Mouse (Mus musculus) frontal cortex, adult (tissue): ENCODE results near the gene Frem3.

Experiments used
- ATAC-seq: cut with Nextera tagmentation; 2 replicates; pipeline ENCODE4 v1.9.2; 2017; ENCODE audit warnings: mild to moderate bottlenecking, moderate library complexity, mixed read lengths; ENCODE audit not compliant: low TSS enrichment

Gene Frem3

DNA sequence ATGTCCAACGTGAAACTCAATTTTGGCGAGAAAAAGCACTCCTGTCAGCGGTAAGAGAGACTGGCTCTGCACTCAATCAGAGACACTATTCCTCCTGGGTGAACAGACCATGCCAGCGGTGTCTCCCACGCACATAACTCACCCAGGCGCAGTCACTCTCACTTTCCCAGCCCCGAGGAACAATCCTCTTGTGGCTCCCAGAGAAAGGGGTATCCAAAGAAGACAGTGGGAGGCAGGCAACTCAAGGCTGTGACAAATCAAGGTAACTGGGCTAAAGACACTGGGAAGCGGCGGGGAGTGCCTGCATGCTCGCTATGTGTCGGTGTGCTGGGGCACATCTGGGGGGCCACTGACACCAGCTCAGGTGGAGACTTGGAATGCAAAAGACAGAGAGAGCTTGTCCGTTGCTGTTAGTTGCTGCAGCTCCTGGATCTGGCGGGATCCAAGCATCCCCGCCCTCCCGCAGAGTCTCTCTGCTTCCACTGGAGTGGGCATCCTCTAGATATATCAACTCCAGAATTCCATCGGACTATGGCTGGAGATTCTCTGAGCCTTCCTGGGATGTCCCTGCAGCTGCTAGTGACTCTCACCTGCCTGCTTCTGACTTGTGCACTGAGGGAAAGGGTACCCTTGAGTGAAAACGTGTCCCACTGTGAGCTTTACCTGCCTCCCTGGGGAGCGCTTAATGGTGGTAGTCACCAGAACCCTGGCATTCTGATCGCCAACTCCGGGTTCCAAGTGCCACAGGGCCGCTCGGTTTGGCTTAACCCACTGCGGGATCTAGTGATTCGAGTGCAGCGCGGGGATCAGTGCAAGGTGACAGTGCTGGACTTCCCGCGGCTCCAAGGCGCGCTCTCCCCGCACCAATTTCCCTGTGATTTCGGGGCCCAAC is at the start of gene Frem3:
Frem3 (plus strand) TSS at position 532 of the 892 bp plus-strand sequence.
- no peak for ATAC-seq

DNA sequence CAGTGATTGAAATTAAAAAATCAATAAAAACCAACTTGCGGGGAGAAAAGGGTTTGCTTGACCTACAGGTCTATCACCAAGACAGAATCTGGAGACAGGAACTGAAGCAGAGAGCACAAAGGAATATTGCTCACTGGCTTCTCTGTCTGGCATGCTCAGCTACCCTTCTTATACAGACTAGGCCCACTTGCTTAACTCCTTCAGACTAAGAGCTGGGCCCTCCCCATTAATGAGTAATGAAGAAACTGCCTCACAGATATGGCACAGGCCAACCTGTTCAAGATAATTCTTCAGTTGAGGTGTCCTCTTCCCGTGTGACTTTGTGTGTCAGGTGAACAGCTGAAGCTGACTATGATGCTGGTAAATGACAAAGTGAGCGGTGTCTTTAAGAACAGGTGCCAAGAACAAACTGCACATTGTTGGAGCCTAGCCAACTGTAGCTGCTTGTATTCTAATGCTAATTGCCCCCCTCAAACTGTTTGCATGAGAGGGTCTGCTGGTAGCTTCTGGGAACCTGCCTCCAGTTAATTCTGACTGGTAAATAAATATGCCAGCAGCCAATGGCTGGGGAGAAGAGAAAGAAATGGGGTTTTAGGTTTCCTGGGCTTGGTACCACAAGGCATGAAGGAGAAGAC is 46.6 kb upstream of the Frem3 start:
- no peak for ATAC-seq

- no peak for ATAC-seq
Measured at GRCm38 (mm10) chr8:80567471-80567870, 43.4 kb upstream of the Frem3 start.

DNA sequence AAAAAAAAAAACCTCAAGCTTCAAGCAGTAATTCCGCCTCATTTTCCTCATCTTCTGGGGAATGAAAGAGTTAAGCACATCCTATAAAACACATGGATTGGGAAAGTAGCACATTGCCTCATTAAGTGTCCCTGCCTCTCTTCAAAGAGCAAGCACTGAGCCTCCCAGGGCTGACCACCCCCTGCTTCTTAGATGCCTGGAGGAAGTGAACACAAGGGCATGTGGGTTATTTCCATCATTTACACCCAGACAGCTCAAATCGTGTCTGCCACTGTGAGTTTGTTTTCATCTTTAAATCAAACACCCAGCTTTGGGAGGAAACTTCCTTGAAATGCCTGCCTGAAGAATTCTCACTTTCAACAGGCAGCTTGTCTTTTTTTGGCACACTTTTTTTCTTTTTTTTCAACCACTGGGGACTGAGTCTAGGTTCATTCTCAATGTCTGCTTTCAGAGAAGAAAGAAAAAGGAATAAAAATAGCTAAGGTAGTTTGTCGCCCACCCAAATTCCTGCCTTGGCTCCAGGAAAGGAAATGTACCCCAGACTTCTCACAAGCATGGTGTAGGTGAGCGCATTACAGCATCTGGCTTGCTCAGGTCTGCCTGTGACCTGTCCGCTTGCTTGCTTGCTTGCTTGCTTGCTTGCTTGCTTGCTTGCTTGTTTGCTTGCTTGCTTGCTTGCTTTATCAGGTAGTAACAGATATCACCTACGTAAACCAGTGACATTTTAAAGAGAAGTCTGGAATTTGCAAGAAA is 42.5 kb upstream of the Frem3 start:
- no peak; the same call in 1 of the 2 replicates for ATAC-seq

DNA sequence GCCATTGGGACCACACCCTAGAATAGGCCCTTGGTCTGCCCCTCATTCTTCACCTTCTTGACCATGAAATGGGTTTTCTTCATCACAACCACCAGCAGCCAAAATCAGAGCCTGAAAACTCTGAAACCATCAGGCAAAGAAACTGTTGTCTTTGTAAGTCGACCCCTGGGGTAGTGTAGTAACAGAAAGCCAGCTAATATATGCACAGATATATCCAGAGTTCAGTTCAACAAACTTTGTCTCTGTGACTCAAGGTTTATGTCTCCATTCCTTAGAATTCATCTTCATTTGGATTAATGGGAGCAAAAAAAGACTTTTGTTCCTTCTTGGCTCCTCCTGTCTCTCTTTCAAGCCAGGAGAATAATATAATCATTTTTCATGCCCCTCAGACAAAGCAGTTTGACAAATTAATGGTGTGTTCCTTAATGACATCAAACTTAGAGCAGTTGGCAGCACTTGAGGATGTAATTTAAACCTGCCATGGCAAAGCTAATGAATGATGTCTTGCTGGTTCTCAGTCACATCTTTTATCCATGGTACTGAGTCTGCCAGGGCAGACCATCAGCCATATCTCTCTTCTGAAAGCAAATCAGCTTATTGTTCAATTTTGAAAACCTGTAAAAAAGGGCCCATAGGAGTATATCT is 38.3 kb upstream of the Frem3 start:
- ATAC-seq, result no peak

DNA sequence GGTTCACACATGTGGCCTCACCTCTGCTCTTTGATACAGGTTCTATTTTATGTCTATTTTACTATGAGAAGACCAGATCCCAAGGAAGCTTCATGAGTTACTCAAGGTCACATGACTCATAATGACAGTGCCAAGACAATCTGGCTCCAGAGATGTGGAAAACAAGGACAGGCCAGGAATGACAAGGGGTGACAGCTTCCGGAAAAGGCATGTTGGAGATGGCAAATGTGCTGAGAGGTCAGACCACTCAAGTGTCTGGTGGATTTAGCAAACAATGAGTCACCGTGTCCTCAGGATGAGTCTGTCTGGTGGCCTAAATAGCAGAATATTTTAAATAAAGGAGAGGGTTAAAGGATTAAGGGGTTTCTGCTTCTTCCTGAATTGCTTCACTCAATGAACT is 33.8 kb upstream of the Frem3 start:
- ATAC-seq, result no peak

DNA sequence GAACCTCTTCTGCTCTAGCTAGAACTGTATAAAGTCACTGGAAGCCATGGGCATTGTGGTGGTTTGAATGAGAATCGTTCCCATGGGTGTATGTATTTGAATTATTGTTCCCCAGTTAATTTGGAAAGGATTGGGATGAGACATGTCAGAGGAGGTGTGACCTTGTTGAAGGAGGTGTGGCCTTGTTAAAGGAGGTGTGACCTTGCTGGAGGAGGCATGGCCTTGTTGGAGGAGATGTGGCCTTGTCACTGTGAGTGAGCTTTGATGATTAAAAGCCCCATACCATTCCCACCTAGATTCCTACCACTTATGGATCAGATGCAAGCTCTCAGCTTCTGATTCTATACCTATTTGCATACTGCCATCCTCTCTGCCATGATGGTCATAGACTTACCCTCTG is 31.8 kb upstream of the Frem3 start:
- ATAC-seq, result no peak

GRCm38 (mm10) chr8:80592626-80593025 is 18.3 kb upstream of the Frem3 start:
- ATAC-seq, result no peak

GRCm38 (mm10) chr8:80600600-80601170 is 10.2 kb upstream of the Frem3 start:
- no peak for ATAC-seq

DNA sequence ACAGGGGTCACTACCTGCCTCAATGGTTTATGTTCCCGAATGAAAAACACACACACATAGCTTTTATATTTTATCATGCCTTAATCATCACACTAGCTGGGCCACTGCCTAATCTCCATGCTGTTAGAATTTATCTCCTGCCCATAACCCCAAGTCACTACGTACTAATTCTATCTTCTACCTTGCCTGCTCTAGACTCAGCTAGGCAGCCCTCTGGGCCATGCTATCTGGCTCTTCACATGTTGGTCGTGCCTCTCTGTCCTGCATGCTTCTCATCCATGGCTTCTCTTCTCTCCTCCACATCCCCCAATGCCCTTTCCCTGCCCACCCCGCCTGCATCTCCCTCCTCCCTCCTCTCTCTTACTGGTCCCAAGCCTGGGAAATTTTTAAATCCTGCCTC is 9.0 kb upstream of the Frem3 start:
- no peak for ATAC-seq

DNA sequence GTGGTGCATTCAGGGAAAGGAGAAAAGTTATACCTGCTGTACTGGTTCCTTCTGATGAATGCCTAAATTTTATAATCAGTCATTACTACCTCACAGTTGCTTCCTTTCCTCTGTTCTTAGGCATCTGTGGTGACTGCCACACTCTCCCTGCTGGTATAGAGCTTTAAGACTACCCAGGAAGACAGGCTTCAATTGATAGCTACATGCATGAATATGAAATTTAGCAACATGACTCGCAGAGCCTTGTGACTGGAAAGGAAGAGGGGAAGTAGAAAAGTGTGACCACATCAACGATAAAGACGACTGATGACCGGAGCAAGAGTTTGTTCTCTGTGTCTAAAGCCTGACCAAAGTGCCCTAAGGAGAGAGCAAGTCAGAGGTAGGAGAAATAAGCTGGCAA is 3.8 kb upstream of the Frem3 start:
- no peak for ATAC-seq

- ATAC-seq, result no peak
Measured at GRCm38 (mm10) chr8:80611441-80611751, 516 bp downstream of the Frem3 start.

DNA sequence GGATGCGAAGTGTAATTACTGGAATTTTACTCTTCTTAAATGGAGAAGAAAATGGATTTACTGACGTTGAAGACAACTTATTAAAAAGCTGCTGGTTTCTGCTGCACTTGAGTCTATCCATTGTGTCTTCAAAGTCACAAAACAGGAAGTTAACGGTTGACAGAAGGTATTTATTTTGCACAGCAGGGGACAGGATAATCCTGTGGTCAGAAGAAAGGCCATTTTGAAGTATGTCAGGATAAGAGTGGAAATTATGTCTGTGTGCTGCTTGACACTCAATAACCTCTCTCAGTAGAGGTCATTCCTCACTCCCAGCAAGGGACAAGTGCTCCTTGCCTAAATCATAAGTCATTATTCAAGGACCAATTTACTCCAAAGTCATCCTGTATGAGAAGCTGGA is 8.9 kb downstream of the Frem3 start:
- ATAC-seq, result no peak

DNA sequence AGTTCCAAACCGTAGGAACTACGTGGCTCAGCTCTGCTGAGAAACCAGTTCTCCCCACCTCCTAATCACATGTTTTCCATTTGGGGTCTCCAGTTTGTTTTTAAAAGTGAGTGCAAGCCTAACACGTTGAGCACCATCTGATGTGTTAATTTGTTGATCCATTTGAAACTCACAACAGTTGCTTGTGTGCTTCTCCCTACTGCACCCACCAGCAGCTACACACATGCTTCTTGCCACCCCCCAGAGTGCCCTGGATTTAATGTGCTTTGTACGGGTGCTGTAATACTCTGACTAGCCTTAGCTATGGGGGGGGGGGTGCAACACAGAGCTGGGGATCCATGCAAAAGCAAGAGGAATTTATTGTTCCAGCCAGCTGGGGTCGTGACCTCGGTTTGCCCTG is 36.5 kb downstream of the Frem3 start:
- no peak for ATAC-seq

DNA sequence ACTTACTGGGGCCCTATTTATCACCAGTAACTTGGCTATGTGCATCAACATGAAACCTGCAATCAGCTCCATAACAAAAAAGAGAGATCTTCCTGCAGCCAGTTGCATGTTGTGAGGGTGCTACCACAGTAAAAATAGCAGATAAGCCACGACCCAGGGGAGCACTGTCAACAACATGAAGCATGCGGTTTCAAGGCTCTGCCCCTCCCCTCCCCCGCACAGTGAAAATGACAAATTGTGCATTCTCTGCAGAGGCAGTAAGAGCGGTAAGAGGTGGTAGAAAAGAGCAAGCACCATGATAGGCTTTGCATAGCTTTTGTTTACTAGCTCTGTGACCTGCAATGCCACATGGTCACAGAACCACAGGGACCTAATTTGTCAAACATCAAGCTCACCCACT is 46.8 kb downstream of the Frem3 start:
- no peak for ATAC-seq

- ATAC-seq, result no peak
Measured at GRCm38 (mm10) chr8:80661055-80661454, 50.2 kb downstream of the Frem3 start.

DNA sequence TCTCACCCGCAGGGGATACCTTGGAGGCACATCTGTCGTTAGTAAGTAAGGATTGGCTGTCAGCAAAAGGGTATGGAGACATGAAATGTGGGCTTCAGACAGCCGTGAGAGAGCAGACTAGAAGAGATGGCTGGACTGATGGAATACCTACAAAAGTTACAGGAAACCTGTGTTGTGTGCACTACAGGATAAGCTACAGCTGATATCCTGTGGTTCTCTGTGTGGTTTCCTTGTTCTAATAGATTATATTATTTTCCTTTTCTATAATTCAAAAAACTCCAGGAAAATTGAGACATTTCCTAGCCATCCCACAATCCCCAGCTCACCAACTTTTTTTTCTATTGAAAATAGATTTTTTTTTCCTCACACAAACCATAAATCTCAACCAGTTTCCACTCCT is 52.6 kb downstream of the Frem3 start:
- ATAC-seq, result no peak

- no peak for ATAC-seq
Measured at GRCm38 (mm10) chr8:80669277-80669901, 58.5 kb downstream of the Frem3 start.

- no peak for ATAC-seq
Measured at GRCm38 (mm10) chr8:80682594-80682993, 71.7 kb downstream of the Frem3 start.

DNA sequence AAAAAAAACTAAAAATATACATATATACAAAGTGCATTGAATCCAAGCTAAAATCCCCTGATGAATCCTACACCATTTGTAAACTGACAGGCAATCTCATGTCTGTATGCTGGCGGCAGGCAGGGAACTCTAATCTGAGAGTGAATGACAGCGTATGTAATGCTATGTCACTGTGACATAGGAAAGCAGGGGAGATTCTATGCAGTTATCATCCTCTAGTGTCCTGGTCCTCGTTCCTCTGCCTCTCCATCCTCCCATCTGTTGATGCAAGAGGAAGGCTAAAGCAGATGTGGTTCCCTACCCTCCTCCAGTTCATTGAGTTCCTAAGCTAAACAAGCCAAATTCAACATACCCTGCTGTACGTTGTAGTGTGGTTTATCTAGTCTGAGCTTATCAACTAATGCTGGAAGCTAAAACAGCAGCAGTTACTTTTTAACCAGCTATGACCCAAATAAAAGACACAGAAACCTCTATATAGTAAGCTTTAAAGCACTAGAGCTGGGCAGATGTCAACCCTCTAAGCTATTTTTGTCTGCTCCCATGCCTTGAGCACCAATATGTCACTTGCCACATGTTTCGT is 73.0 kb downstream of the Frem3 start:
- no peak for ATAC-seq

GRCm38 (mm10) chr8:80688141-80688540 is 77.3 kb downstream of the Frem3 start:
- peak; percentile 98 for ATAC-seq
